Mouse (Mus musculus) layer of hippocampus, adult 9-11 months (tissue): Measurements from ENCODE around the gene Tec.

Experiments used
- DNase-seq: peaks from one replicate; pipeline ENCODE4 v3.0.0; 2022

Gene Tec

DNA sequence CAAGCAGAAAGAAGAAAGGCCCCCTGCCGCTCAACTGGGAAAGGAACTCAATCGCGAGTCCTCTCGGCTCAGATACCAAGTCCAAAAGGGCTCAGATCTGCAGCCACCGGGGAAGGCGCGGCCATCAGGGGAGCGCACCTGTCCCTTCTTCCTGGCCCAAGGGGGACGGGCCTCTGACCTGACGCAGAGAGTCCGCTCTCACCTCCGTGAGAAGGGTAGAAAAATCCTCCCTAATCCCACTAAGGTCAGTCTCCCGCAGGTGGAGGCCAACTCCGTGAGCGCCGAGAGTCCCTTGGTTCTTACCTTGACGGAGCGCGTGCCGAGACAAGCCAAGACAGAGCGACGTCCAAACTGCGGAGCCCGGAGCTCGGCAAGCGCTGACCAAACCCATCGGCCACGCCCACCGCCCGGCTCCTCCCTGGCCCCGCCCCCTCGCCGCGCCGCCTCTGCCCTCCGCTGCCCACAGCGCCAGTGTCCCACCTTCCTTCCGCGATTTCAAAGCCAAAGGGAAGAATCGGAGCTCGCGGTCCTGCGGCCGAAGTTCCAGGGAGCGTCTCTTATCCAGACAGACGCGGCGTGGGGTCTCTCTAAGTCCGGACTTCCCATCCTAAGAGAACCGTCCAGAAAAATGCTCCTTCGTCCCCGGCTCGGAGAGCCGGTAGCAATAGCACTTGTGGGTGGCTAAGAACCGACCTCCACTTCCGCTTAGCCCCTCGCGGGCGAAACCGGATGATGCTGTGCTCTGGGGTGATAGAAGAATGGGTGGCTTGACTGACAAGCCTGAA, at the start of gene Tec:
Gene Tec (minus strand): TSS at position 393 of the 785 bp plus-strand sequence.
- peak; percentile 72 for DNase-seq

DNA sequence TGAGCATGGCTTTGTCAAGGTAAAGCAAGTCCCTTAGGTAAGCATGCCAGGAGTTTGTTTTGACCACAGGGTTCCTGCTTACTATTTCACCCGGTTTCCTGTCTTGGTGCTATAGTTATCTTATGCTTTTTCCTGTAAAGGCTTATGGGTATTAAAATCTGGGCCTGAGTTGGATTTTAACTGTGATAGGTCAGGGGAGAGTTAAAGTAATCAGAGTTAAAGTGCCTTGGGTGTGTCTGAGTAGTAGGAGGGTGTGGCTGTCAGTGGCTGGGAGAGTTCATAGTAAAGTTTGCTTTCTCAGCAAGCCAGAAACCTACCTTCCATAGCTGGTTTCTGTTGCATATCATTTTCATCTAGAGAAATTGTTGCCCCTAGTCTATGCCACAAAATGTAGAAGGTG, 48.6 kb upstream of the Tec start:
- no peak for DNase-seq

DNA sequence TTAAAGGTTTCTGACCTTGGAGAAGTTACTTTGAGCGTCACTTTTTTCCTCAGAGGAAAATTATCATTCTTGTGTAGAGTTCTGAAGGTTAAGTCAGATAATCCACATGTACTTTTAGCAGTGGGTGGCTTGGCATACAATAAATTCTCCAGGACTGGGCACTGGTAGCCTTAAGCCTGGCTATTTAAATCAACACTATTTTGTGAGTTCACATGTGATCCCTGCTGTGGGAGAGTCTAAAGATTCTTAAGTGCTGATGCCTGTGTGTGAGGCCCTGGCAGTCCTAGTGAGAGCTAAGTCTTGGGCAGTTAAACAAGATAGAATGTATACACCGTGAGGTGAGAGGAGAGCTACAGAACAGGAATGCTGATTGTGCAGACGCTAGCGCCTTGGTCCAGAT, 47.8 kb upstream of the Tec start:
- no peak for DNase-seq

DNA sequence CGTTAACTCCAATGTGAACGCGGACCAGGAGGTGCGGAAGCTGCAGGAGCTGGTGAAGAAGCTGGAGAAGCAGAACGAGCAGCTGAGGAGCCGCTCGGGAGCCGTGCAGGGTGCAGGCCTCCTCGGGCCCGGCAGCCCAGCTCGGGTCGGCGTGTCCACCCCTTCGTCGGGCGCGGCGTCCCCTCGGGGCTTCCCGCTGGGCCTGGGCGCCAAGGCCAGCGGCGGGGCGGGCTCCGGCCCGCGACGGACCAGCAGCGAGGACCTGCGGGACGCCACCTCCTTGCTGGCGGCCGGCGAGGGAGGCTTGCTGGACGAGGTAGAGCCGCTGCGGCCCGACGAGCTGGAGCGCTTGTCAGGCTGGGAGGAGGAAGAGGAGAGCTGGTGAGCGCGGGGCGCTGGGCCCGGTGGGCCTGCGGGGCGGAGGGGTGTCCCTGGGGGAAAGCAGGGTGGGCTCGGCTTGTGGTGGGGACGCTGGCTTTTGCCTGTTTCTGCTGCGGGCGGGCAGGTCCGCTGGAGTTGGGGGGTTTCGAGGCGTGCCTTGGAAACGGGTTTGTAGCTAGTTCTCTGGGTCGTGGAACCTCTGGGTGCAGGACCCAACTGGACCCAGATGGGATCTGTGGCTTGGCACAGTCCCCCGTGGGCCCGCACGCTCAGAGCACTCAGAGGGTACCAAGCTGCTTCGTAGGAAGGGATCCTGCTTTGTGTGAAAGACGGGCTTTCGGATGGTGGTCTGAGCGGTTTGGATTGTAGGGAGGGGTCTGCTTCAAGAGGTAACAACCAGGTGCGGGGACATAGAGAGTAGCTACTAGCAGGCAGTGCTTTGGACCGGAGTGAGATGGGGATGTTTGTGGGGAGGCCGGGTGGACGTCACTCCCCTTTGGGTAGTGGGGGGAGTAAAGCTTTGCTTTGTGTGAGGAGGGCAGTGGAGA, 46.6 kb upstream of the Tec start:
- DNase-seq: peak; percentile 16

DNA sequence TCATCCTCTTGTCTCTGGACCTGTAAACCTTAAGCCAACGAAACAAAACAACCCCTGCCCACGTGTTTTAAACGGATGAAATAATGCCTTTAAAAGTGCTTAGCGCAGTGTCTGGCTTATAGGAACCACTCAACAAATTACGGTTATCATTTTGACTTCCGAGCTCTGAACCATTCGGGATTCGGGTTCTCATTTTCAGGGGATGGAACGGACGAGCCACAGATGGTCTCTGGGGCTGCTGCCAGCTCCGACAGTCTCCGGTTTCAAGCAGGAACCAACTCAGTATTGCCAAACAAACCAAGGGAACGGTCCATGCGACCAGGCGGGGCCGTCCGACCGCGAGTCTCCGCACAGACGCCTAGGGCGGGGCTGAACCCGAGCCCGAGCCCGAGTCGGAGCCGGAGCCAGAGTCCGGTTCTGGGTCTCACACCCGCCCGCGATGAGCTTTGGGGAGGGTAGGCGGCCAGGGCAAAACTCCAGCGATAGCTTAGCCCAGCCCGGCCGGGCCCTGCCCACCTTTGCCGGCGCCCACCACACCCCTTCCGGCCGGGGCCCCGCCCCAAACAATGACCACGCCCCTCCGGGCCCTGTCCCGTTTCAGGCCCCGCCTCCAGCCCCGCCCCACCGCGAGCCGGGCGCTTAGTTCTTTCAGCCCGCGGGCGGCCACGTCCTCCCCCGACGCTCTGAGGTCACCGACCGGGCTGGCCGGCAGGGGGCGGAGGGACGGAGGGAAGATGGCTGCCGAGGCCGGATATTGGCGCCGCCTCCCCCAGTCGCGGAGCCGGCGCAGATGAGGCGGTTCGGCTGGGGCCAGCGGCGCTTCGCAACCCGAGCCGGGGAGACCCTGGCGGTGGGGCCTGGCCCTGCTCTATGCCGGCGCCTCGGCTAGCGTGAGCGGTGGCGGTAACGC, 45.6 kb upstream of the Tec start, which contains the start of gene Slain2:
Gene Slain2 (plus strand): TSS at position 657 of the 910 bp plus-strand sequence.
- DNase-seq: peak; percentile 95

DNA sequence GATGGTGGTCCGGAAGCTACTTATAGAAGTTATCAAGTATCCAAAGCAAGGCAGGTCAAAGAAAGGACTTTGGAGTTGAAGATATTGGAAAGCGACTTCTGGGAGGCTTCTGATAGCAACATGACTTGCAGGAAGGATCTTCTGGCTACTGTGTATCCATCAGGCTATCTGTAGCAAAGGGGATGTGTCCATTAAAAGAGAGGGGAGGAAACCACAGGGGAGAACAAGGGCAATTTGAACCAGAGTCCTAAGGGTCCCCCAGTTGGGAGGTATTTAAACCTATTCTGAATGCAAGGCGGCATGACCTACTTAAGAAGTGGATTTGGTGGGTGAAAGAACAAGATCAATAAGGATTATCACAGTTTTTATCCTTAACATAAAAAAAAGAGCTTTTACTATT, 43.0 kb upstream of the Tec start:
- no peak for DNase-seq

DNA sequence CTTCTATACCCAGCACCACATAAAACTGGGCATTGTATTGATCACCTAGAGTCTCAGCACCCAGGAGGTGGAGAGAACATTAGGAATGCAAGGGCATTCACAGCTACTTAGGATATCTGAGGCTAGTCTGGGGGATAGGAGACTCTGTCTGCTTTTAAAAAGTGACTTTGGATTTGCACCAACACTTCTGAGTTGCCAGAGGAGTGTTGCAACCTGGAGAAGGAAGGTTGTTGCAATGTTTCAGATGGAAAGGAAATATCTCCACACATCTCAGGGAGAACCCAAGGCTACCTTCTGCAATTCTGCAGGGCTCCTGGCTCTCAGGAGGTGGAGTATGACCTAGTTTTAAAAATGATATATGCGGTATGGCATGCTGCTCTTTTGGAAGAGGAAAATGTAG, 42.1 kb upstream of the Tec start:
- no peak for DNase-seq

DNA sequence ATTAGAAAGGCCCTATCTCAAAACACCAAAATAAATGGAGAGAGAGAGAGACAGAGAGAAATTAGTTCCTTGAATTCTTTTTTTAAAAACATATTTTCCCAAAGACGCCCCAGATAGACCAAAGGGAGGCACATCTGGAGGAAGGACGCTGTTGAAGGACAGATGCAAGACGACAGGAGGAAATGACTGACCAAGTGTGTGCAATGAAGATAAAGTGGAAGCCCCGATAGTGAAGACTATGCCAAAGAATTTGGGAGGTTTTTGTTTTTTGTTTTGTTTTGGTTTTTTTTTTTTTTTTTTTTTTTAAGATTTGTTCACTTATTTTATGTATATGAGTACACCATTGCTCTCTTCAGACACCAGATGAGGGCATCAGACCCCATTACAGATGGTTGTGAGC, 41.1 kb upstream of the Tec start:
- DNase-seq: no peak

DNA sequence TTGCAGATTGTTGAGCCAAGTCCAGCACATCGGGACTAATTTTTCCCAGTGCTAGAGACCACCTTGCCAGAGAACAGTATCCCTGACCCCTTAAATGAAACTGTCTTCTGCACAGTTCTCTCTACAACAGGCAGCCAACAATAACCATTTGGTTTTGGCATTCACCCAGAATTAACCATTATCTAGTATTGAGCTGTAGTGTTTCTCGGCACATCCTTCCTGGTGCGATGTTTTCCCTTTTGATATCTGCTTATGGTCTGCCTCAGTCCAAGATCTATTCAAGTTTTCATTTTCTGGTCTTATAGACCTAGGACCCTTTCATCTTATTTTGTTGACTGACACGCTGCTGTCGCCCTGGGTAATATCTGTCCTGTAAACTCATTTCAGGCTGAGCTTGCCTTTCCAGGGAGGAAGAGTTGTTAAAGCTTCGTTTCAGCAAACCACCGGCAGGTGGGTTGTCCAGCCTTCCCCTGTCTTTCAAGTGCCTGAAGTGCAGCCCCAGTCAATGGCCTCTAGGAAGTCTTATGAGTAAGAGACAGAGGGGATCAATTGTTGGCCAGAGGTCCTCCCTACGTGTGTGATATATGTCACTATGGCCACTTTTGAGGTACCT, 40.1 kb upstream of the Tec start:
- DNase-seq: no peak

DNA sequence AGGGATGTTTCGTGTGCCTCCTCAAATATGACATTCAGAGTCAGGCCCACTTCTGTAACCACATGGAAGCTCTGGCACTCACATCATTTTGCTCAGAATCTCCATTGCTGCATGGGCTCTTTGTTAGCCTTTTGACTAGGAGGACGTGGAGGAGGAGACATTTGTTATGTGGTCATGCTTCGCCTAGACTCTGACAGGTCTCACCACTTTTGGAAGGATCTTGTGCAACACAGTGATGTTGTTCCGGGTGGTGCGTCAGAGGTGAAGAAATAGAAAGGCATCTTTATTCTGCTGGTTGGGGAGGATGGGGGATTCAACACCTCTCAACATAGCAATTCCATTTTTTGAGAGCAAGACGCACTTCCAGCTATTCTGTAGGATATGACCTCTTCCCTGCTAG, 39.1 kb upstream of the Tec start:
- DNase-seq: no peak

DNA sequence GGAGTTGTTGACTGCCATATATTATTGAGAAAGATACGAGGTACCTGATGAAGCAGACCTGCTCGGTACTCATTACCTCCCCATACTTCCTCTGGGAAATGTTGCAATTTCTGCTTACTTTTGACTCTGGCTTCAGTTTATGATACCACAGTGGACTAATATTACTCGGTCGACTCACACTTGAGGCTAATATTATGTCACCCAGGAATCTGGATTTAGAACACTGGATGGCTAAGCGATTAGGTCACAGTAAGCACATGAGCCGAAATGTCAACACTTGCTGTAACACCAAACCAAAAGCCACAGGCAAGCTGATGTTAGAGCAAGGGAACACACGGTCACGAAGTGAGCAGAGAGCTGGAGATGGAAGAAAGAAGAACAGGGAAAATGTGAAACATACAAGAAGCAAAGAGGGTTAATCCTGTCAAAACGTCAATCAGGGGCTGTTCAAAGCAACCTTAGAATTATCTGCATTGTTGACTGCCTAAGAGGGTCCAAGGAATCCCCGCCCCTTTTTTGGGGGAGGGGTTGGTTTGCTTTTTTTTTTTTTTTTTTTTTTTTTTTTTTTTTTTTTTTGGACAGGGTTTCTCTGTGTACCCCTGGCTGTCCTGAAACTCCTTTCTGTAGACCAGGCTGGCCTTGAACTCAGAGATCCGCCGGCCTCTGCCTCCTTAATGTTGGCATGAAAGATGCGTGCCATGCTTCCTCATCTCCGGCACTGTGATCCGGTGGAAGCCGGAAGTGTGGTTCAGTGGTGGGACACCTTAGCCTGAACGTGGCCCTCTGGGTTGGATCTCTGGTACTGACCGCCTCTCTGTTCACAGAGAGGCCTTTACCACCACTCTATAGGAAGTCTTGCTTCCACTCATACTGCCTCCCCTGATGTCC, 36.9 kb upstream of the Tec start:
- no peak for DNase-seq

DNA sequence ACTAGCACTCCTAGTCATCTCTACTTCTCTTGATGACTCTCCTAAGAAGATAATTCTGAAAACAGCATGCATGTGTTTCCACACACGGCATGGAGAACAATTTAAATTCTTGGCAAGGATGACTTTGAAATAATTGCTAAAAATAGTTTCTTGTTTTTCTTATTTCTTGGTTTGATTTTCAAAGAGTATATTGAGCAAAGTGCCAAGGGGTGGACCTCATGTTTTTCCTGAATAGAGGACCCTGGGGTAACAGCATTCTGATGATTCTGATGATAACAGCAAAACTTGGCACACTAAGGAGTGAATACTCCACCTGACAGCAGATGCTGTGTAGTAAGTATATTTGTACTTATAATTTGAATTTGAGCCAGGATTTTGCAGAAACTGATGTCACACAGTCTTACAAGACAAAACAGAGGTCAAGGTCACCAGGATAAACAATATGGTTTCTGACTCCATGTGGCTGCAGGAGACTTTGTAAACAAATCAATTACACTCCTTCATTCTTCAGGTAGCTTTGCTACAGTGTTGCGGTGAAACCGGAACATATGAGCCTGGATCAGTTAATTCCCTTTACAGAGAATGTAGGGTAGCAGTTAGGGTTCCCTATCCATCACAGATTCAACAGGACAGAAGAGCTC, 34.7 kb upstream of the Tec start:
- no peak for DNase-seq

DNA sequence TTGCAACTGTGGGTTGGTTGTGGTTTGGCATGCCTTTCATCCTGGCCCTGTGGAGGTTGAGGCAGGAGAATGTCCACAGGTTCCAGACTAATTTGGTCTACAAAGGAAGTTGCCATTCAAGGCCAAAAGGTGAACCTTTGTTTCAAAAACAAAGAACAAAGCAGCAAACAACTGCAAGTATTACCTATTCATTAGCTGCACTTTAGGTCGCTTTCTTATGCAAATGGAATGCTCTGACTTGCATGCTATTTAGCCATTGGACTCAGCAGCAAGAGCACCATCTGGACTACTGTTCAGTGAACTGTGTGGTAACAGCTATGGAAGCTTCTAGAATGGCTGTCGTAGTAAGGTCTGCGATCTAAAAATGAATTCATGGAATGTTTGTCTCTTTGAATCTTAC, 34.0 kb upstream of the Tec start:
- DNase-seq: no peak

DNA sequence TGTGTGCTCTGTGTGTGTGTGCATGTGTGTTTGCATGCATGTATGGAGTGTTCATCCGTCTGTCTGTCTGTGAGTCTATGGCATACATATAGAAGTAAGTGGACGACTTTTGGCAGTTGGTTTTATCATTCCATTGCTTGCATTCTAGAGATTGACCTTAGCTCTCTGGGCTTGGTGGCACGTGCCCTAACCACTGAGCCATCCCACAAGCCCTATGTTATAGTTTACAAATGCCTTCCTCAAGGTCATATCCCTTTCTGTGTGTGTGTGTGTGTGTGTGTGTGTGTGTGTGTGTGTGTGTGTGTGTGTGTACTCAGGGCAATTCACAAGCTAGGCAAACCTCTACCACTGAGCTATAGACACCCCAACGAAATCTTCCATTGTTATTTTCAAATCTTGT, 33.6 kb upstream of the Tec start:
- DNase-seq: no peak

DNA sequence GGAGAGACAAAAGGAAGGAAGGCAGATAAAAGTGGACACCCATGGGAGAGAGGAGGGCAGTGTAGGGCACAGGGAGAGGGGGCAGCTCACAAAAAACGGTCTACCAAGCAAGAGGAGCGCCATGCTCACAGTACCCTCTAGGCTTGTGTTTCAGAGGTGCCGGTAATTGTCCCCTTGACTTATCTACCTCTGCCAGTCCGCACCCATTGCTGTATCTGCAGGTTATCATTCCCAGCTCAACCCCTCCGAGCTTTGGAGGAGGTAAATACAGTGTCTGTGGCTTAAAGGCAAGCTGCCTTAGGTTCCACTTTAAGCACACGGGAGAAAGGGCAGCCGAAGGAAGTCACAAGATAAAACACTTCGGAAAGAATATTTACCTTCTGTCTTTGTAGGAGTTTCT, 31.0 kb upstream of the Tec start:
- no peak for DNase-seq

DNA sequence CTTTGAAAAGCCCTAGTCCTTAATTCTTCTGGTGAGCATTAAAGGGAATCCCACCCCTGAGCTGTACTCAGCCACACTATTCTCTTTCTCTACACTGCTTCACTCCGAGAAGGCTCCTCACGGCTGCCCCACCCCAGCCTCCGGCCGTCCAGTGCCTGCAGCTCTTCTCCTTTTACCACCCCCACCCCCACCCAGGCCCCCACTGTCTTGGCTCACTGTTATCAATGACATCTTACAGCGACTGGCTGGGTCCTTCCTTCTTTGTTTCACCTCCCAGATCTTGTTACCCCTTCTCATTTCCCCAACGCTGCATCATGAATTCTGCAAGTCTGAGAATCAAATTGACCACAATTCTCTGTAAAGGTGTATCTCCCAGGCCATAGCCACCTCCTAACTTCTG, 29.7 kb upstream of the Tec start:
- no peak for DNase-seq

DNA sequence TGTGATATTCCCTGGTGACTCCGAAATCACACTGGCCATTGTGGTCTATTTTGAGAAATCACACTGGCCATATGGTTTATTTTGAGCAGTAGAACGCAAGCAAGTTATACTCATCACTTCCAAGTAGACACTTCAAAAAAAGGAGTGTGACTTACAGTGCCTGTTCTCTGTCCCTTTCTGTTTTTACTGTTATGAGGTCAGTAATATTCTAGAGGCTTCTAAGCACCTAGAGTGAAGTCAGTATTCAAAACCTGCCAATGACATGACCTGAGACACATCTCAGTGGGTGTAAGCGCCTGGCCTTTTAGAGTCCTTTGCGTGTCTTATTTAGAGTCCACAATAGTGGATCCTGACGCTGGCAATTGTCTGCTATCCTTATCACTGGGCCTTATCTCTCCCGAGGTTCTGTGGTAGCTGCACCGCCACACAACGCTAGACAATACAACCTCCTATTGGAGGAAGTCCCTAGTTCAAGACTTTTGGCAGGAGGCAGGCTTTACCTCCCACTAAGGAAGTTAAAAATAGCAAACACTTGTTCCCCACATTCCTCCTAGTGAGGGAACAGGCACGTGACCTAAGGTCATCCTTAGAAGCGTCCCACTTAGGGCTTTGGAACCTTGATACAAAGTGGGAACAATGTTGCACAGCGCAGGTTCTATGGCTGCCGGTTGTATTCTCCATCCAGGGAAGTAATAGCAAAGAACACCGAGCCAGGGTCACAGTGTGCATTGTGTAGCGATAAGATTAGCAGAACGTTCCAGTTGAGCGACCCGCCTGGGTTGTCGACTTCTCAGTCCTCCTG, 28.4 kb upstream of the Tec start:
- no peak for DNase-seq

DNA sequence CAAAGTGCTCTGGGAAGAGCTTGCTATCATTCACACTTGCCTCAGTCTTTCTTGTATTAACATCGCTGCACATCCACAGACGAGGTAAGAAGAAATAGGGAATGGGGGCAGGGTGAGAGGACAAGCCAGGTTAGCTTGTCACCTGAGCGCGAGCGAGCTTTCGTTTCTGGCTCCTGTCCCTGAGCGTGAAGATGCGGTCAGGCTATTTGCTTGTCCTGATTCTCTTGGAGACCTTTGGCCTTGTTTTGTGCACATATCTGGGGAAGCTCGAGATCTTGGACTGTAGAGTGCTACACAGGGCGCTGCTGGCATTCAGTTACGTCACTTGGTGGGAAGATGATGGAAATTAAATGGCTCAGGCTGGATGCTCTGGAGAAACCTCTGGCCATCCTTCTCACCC, 27.0 kb upstream of the Tec start:
- no peak for DNase-seq

DNA sequence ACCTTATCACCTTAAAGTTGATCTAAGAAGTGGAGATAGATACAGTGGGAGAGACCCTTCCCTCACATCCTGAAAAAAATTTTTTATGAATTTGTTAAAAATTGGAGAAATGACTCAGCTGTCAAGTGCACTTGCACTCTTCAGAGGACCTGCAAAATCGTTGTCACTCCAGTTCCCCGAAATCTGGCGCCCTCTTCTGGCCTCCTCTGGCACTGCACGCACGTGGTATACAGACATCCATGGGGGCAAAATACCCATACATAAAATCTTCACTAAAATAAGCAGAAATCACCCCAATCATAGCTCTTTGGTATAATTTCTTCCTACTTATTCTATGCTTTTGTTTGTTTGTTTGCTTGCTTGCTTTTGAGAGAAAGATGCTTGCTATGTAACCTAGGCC, 25.7 kb upstream of the Tec start:
- no peak for DNase-seq

DNA sequence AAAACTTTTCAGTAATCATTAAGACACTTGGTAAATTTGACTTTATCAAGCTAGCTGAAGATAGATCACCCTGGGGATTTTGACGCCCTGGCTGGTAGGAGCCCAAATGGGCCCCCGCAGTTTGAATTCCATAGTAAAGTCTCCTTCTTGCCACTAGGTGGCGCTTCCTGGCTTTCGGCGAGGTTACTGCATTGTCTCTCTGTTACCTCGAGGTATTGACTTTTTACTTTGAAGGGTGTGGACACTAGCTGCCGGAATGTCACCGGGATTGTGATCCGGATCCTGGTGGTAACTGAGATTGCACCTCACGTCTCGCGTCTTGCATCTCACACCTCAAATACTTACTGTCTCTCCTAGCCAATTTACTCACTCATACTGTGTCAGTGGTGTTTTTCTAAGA, 23.3 kb upstream of the Tec start:
- no peak for DNase-seq
